Mouse (Mus musculus): ENCODE measurements around the gene Gm20683.

GRCm38 (mm10) chr17:25786280-25786679, 55.3 kb downstream of the Gm20683 start, which contains the start of gene Ccdc78:
- TF ChIP-seq ZC3H11A (IDR thresholded peaks at IDR 0.05; ENCODE audit: low read depth, low read length) (no peak), CHD2 (IDR thresholded peaks at IDR 0.05; ENCODE audit: low read length) (no peak)
